Mouse (Mus musculus) heart, embryonic 15.5 days (tissue): Measurements from ENCODE around the gene Tmem89. TPM values are rescaled to one million over a fixed set of nuclear protein-coding genes. Genes with fewer than 3 reads are reported as not detected.

Experiments used
- ATAC-seq: fragments of 200-750 bp; cut with Nextera tagmentation; replicated peaks from 2 replicates; pipeline ENCODE4 v1.8.0; 2017; ENCODE audit warnings: low read depth, moderate TSS enrichment; ENCODE audit not compliant: insufficient number of reproducible peaks, insufficient read depth, low FRiP score
- H3K27ac ChIP-seq: fragments of 300-500 bp; sonication (generic); 2 replicates; pipeline ENCODE4 v1.5.1; 2015; ENCODE audit warnings: mild to moderate bottlenecking, inconsistent platforms
- H3K27me3 ChIP-seq: fragments of 300-500 bp; sonication (generic); 2 replicates; pipeline ENCODE4 v1.6.1; 2015; ENCODE audit warnings: inconsistent platforms
- H3K36me3 ChIP-seq: fragments of 300-500 bp; sonication (generic); 2 replicates; pipeline ENCODE4 v1.6.1; 2015; ENCODE audit warnings: mild to moderate bottlenecking, inconsistent platforms
- H3K4me1 ChIP-seq: fragments of 300-500 bp; sonication (generic); replicated peaks from 2 replicates; pipeline ENCODE4 v1.6.1; 2015; ENCODE audit warnings: inconsistent platforms
- H3K4me2 ChIP-seq: fragments of 300-500 bp; sonication (generic); 2 replicates; pipeline ENCODE4 v1.6.1; 2015; ENCODE audit warnings: inconsistent platforms, mild to moderate bottlenecking, moderate library complexity
- H3K4me3 ChIP-seq: fragments of 300-500 bp; sonication (generic); 2 replicates; pipeline ENCODE4 v1.5.1; 2015; ENCODE audit warnings: mild to moderate bottlenecking, inconsistent platforms
- H3K9ac ChIP-seq: fragments of 300-500 bp; sonication (generic); 2 replicates; pipeline ENCODE4 v1.6.1; 2015; ENCODE audit warnings: mild to moderate bottlenecking, inconsistent platforms
- H3K9me3 ChIP-seq: fragments of 300-500 bp; sonication (generic); replicated peaks from 2 replicates; pipeline ENCODE4 v1.6.1; 2016; ENCODE audit warnings: inconsistent platforms
- WGBS: fragments of 180-500 bp; shearing (Covaris S2); methylation state at CpG from one replicate; pipeline ENCODE4 v1.1.7; 2015; ENCODE audit warnings: mixed read lengths; 5-methylcytosine and 5-hydroxymethylcytosine counted together
- polyA plus RNA-seq: library from polyadenylated mRNA; unstranded; fragments of >200 nt; fragmentation: Nextera tagmentation; extraction: Ambion mirVana; gene quantifications from 2 replicates; pipeline ENCODE4 v1.2.1, GENCODE M21; 2015

Tmem89 gene
- not detected in 2 replicates for polyA plus RNA-seq

- H3K9ac ChIP-seq = no peak within 1 kb of the TSS
- 0 out of 2 replicates have a peak, but pooled peaks cover 2% of the 10 kb centered on the region for H3K4me1 ChIP-seq
- WGBS = 67% methylated on average over 6 of the region's 6 CpGs
- no peaks in the 10 kb centered on the region for H3K27me3 ChIP-seq
- no peak within 1 kb of the TSS for H3K4me2 ChIP-seq
- no peak within 1 kb of the TSS for H3K27ac ChIP-seq
- H3K9me3 ChIP-seq = no peaks in the 10 kb centered on the region
- ATAC-seq = no peak; the same call in 1 of the 2 replicates
- no peaks in the 10 kb centered on the region for H3K36me3 ChIP-seq
- H3K4me3 ChIP-seq = no peak within 1 kb of the TSS
Observed at GRCm38 (mm10) chr9:108914491-108914890, at the start of gene Tmem89. TSS of gene Tmem89 (plus strand) at chr9:108914619.

GRCm38 (mm10) chr9:108912308-108912707 lies 2.1 kb upstream of the Tmem89 start:
- no peak overlapping the region for H3K9ac ChIP-seq
- H3K4me3 ChIP-seq = no peak overlapping the region
- H3K9me3 ChIP-seq = no peaks in the 10 kb centered on the region
- H3K4me1 ChIP-seq = 0 out of 2 replicates have a peak, but pooled peaks cover 2% of the 10 kb centered on the region
- H3K27ac ChIP-seq = no peak overlapping the region
- ATAC-seq = no peak
- H3K4me2 ChIP-seq = no peak overlapping the region
- 62% methylated on average over 6 of the region's 6 CpGs for WGBS
- no peaks in the 10 kb centered on the region for H3K36me3 ChIP-seq
- no peaks in the 10 kb centered on the region for H3K27me3 ChIP-seq

- no peak overlapping the region for H3K9ac ChIP-seq
- H3K4me1 ChIP-seq = 0 out of 2 replicates have a peak, but pooled peaks cover 2% of the 10 kb centered on the region
- no peaks in the 10 kb centered on the region for H3K36me3 ChIP-seq
- H3K27me3 ChIP-seq = no peaks in the 10 kb centered on the region
- H3K27ac ChIP-seq = no peak overlapping the region
- WGBS = 80% methylated on average over 7 of the region's 7 CpGs
- no peak for ATAC-seq
- no peak overlapping the region for H3K4me2 ChIP-seq
- no peak overlapping the region for H3K4me3 ChIP-seq
- no peaks in the 10 kb centered on the region for H3K9me3 ChIP-seq
Observed at GRCm38 (mm10) chr9:108913161-108913560, 1.3 kb upstream of the Tmem89 start.

GRCm38 (mm10) chr9:108913621-108914020 lies 798 bp upstream of the Tmem89 start:
- Histone ChIP-seq H3K9me3 (no peaks in the 10 kb centered on the region), H3K4me1 (0 out of 2 replicates have a peak, but pooled peaks cover 2% of the 10 kb centered on the region), H3K27me3 (no peaks in the 10 kb centered on the region), H3K36me3 (no peaks in the 10 kb centered on the region), H3K27ac (no peak overlapping the region), H3K4me2 (no peak overlapping the region), H3K4me3 (no peak overlapping the region), H3K9ac (no peak overlapping the region)
- ATAC-seq = no peak
- WGBS = 75% methylated on average over 10 of the region's 10 CpGs

GRCm38 (mm10) chr9:108925897-108926296 lies 11.5 kb downstream of the Tmem89 start:
- H3K4me2 ChIP-seq = no peak overlapping the region
- H3K4me1 ChIP-seq = no peaks in the 10 kb centered on the region
- no peak overlapping the region for H3K27ac ChIP-seq
- H3K36me3 ChIP-seq = no peaks in the 10 kb centered on the region
- ATAC-seq = no peak
- H3K9ac ChIP-seq = no peak overlapping the region
- no peaks in the 10 kb centered on the region for H3K9me3 ChIP-seq
- peaks cover 10% of the 10 kb centered on the region for H3K27me3 ChIP-seq
- H3K4me3 ChIP-seq = no peak overlapping the region
- 67% methylated on average over 8 of the region's 8 CpGs for WGBS

- Histone ChIP-seq H3K4me2 (no peak overlapping the region), H3K36me3 (no peaks in the 10 kb centered on the region), H3K9me3 (no peaks in the 10 kb centered on the region), H3K4me1 (no peaks in the 10 kb centered on the region), H3K4me3 (no peak overlapping the region), H3K27me3 (peaks cover 6% of the 10 kb centered on the region; the same call in 1 of the 2 replicates), H3K27ac (no peak overlapping the region), H3K9ac (no peak overlapping the region)
- 84% methylated on average over 3 of the region's 3 CpGs for WGBS
- ATAC-seq = no peak
Observed at GRCm38 (mm10) chr9:108928424-108928823, 14.0 kb downstream of the Tmem89 start.

GRCm38 (mm10) chr9:108935991-108936390 lies 21.6 kb downstream of the Tmem89 start:
- WGBS = 12% methylated on average over 3 of the region's 3 CpGs
- Histone ChIP-seq H3K4me3 (peak overlapping the region; percentile 74), H3K9ac (no peak overlapping the region), H3K4me1 (0 out of 2 replicates have a peak, but pooled peaks cover 6% of the 10 kb centered on the region), H3K4me2 (peak overlapping the region; percentile 40), H3K27ac (no peak overlapping the region), H3K27me3 (no peaks in the 10 kb centered on the region), H3K36me3 (peaks cover 30% of the 10 kb centered on the region), H3K9me3 (no peaks in the 10 kb centered on the region)
- no peak for ATAC-seq

- 0 out of 2 replicates have a peak, but pooled peaks cover 6% of the 10 kb centered on the region for H3K4me1 ChIP-seq
- peaks cover 37% of the 10 kb centered on the region for H3K36me3 ChIP-seq
- H3K27ac ChIP-seq = peak within 1 kb of the TSS; percentile 86
- H3K9ac ChIP-seq = peak within 1 kb of the TSS; percentile 88
- H3K27me3 ChIP-seq = no peaks in the 10 kb centered on the region
- peak within 1 kb of the TSS; percentile 74 for H3K4me3 ChIP-seq
- peak; percentile 91 for ATAC-seq
- H3K9me3 ChIP-seq = no peaks in the 10 kb centered on the region
- H3K4me2 ChIP-seq = peak within 1 kb of the TSS; percentile 59
- WGBS = under 1% methylated on average over 58 of the region's 58 CpGs
Observed at GRCm38 (mm10) chr9:108936418-108937364, 22.3 kb downstream of the Tmem89 start, which contains the start of gene Uqcrc1. TSS of gene Uqcrc1 (plus strand) at chr9:108936633.

- Histone ChIP-seq H3K4me2 (no peak overlapping the region), H3K9ac (no peak overlapping the region), H3K36me3 (peaks cover 93% of the 10 kb centered on the region), H3K4me1 (peaks cover 20% of the 10 kb centered on the region), H3K27ac (no peak overlapping the region), H3K27me3 (no peaks in the 10 kb centered on the region), H3K9me3 (no peaks in the 10 kb centered on the region), H3K4me3 (no peak overlapping the region)
- no peak for ATAC-seq
- WGBS = 64% methylated on average over 9 of the region's 9 CpGs
Observed at GRCm38 (mm10) chr9:108945111-108945510, 30.7 kb downstream of the Tmem89 start.

GRCm38 (mm10) chr9:108945608-108946007 lies 31.2 kb downstream of the Tmem89 start:
- Histone ChIP-seq H3K9me3 (no peaks in the 10 kb centered on the region), H3K4me2 (no peak overlapping the region), H3K36me3 (peaks cover 93% of the 10 kb centered on the region), H3K27me3 (no peaks in the 10 kb centered on the region), H3K9ac (no peak overlapping the region), H3K27ac (no peak overlapping the region), H3K4me3 (no peak overlapping the region), H3K4me1 (peaks cover 21% of the 10 kb centered on the region)
- no peak for ATAC-seq
- WGBS = 85% methylated on average over 5 of the region's 5 CpGs

- Histone ChIP-seq H3K4me1 (peaks cover 31% of the 10 kb centered on the region), H3K9me3 (no peaks in the 10 kb centered on the region), H3K4me2 (no peak overlapping the region), H3K4me3 (no peak overlapping the region), H3K9ac (no peak overlapping the region), H3K27me3 (peaks cover 22% of the 10 kb centered on the region), H3K27ac (peak overlapping the region; percentile 55), H3K36me3 (peaks cover 63% of the 10 kb centered on the region)
- WGBS = 61% methylated on average over 13 of the region's 13 CpGs
- peak; percentile 45 for ATAC-seq
Observed at GRCm38 (mm10) chr9:108949231-108949966, 35.0 kb downstream of the Tmem89 start.
